Mouse (Mus musculus): Measurements from ENCODE around the gene Vps26c. TPM values are rescaled to one million over a fixed set of nuclear protein-coding genes. Genes with fewer than 3 reads are reported as not detected.
A peak's percentile ranks its signal among the peaks of the same experiment; 100 is the strongest.

The Vps26c gene
- polyA plus RNA-seq, 1 experiment: 3.1 TPM

DNA sequence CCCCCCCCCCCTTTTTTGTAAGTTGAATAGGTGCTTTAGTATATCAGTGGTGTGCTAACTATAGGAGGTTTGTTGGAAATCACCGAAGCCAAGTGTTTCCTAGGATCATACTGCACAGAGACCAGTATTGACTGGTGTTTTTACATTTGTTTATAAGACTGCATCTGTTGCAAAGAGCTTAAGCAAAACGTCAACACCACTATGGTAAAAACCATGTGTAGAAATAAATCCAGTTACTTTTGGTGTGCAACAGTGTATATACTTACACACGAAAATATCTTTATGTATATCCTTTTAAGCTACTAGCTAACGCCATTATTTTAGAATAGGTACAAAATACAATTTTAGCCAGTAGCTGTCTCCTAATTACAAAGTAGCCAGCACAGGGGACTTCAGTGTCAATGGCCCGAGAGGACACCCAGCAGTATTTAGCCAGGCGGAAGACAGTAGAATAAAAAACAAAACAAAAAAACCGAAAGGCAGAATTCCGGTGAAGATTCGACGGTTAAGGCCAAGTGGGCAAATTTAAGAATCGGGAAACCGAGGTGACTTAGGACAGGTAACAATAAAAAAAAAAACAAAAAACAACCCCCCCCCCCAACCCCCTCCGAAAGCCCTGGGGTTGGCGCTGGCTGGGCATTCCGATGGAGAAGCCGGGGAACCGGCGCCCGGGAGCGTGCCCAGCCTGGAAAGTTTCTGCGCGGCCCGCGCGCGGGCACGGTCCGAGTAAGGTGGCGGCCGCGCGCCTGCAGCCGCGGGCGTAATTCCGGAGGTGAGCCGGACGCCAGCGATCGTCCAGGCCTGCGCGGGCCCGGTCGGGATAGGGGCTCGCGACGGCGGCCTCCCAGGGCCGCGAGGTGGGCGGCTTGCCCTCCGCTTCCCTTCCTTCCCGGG lies 42.0 kb upstream of the Vps26c start:
- TF ChIP-seq FLI1 (IDR thresholded peaks at IDR 0.05; ENCODE audit: low read length): no peak
- TF ChIP-seq GATA1 (IDR thresholded peaks at IDR 0.05; ENCODE audit: borderline replicate concordance, low read length): no peak
- H3K4me3 ChIP-seq (replicated peaks): peak overlapping the region; percentile 99
- H3K36me3 ChIP-seq (replicated peaks; ENCODE audit: low read length): peaks cover 43% of the 10 kb centered on the region
- H3K4me1 ChIP-seq: peaks cover 67% of the 10 kb centered on the region
- H3K9me3 ChIP-seq: no peaks in the 10 kb centered on the region
- H3K27me3 ChIP-seq (replicated peaks): no peaks in the 10 kb centered on the region

- Histone ChIP-seq H3K36me3 (replicated peaks; ENCODE audit: low read length) (peaks cover 47% of the 10 kb centered on the region), H3K9me3 (no peaks in the 10 kb centered on the region; the same call in 1 of the 2 replicates), H3K27me3 (replicated peaks) (no peaks in the 10 kb centered on the region), H3K4me1 (peaks cover 67% of the 10 kb centered on the region), H3K4me3 (replicated peaks) (peak overlapping the region; percentile 99)
- TF ChIP-seq GATA1 (IDR thresholded peaks at IDR 0.05; ENCODE audit: borderline replicate concordance, low read length) (no peak), FLI1 (IDR thresholded peaks at IDR 0.05; ENCODE audit: low read length) (no peak)
These were observed 41.1 kb upstream of the Vps26c start for GRCm38 (mm10) chr16:94567751-94568150.

- Histone ChIP-seq H3K27me3 (replicated peaks) (no peaks in the 10 kb centered on the region), H3K4me1 (peaks cover 67% of the 10 kb centered on the region), H3K4me3 (replicated peaks) (peak overlapping the region; percentile 8), H3K9me3 (no peaks in the 10 kb centered on the region; the same call in 1 of the 2 replicates), H3K36me3 (replicated peaks; ENCODE audit: low read length) (peaks cover 55% of the 10 kb centered on the region)
- TF ChIP-seq GATA1 (IDR thresholded peaks at IDR 0.05; ENCODE audit: borderline replicate concordance, low read length): no peak
- no peak for TF ChIP-seq FLI1 (IDR thresholded peaks at IDR 0.05; ENCODE audit: low read length)
These were observed 40.4 kb upstream of the Vps26c start for GRCm38 (mm10) chr16:94566834-94567585.

- Histone ChIP-seq H3K27me3 (replicated peaks) (no peaks in the 10 kb centered on the region), H3K4me1 (peaks cover 70% of the 10 kb centered on the region), H3K4me3 (replicated peaks) (no peak overlapping the region), H3K36me3 (replicated peaks; ENCODE audit: low read length) (peaks cover 55% of the 10 kb centered on the region), H3K9me3 (no peaks in the 10 kb centered on the region; the same call in 1 of the 2 replicates)
- no peak for TF ChIP-seq FLI1 (IDR thresholded peaks at IDR 0.05; ENCODE audit: low read length)
- no peak for TF ChIP-seq GATA1 (IDR thresholded peaks at IDR 0.05; ENCODE audit: borderline replicate concordance, low read length)
These were observed 39.5 kb upstream of the Vps26c start for GRCm38 (mm10) chr16:94566124-94566523.

DNA sequence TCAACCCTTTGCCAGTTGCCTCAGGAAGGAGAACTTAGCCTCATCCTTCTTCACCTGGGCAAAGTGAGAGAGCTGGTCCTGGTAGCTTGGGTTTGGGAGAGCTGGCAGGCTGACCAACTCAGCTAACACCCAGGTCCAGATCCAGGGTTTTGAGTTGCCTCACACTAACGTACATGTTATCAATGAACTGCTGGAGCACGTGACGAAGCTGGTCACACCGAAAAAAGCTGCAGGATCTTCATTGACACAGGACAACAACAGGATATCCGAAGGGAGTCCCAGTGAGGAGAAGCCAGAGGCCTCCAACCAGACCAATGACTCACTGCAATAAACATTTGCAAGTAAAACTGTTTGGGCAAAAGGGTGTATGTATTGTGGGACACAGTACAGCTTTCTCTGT lies 34.0 kb upstream of the Vps26c start:
- Histone ChIP-seq H3K36me3 (replicated peaks; ENCODE audit: low read length) (peaks cover 39% of the 10 kb centered on the region), H3K4me3 (replicated peaks) (peak overlapping the region; percentile 91), H3K4me1 (peaks cover 99% of the 10 kb centered on the region), H3K9me3 (no peaks in the 10 kb centered on the region; the same call in 1 of the 2 replicates), H3K27me3 (replicated peaks) (no peaks in the 10 kb centered on the region)
- TF ChIP-seq GATA1 (IDR thresholded peaks at IDR 0.05; ENCODE audit: borderline replicate concordance, low read length): no peak

GRCm38 (mm10) chr16:94559782-94560181 lies 33.2 kb upstream of the Vps26c start:
- Histone ChIP-seq H3K4me1 (peaks cover 96% of the 10 kb centered on the region), H3K27me3 (replicated peaks) (no peaks in the 10 kb centered on the region), H3K36me3 (replicated peaks; ENCODE audit: low read length) (peaks cover 33% of the 10 kb centered on the region), H3K9me3 (no peaks in the 10 kb centered on the region; the same call in 1 of the 2 replicates), H3K4me3 (replicated peaks) (peak overlapping the region; percentile 91)
- TF ChIP-seq GATA1 (IDR thresholded peaks at IDR 0.05; ENCODE audit: borderline replicate concordance, low read length): no peak
- TF ChIP-seq FLI1 (IDR thresholded peaks at IDR 0.05; ENCODE audit: low read length): no peak

DNA sequence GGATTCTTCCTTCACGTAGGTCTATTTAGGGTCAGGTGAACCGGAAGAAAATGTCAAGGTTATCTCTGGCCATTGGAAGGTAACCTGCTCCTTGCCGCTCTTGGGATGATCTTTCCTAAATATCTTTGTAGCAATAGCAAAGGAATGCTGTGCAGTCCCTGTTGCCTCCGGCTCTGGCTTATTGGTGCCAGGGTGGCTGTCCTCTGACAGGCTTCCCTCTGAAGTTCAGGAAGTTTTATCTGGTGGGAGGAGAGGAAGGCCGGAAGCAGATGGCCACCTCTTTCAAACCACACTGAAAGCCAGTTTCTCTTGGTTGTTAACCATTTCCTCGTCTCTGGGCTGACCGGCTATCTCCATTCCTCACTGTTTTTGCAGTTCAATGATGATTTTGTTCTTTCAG lies 32.7 kb upstream of the Vps26c start:
- peaks cover 91% of the 10 kb centered on the region for H3K4me1 ChIP-seq
- peaks cover 32% of the 10 kb centered on the region for H3K36me3 ChIP-seq (replicated peaks; ENCODE audit: low read length)
- TF ChIP-seq GATA1 (IDR thresholded peaks at IDR 0.05; ENCODE audit: borderline replicate concordance, low read length) (peak; percentile 94), FLI1 (IDR thresholded peaks at IDR 0.05; ENCODE audit: low read length) (peak; percentile 79)
- peak overlapping the region; percentile 91 for H3K4me3 ChIP-seq (replicated peaks)
- H3K27me3 ChIP-seq (replicated peaks): no peaks in the 10 kb centered on the region
- no peaks in the 10 kb centered on the region; the same call in none of the 2 replicates for H3K9me3 ChIP-seq

- H3K4me3 ChIP-seq (replicated peaks): no peak overlapping the region
- peaks cover 79% of the 10 kb centered on the region for H3K4me1 ChIP-seq
- H3K9me3 ChIP-seq: peaks cover 11% of the 10 kb centered on the region
- H3K27me3 ChIP-seq (replicated peaks): no peaks in the 10 kb centered on the region
- H3K36me3 ChIP-seq (replicated peaks; ENCODE audit: low read length): peaks cover 22% of the 10 kb centered on the region
- no peak for TF ChIP-seq FLI1 (IDR thresholded peaks at IDR 0.05; ENCODE audit: low read length)
These were observed 29.6 kb upstream of the Vps26c start for GRCm38 (mm10) chr16:94556228-94556627.

DNA sequence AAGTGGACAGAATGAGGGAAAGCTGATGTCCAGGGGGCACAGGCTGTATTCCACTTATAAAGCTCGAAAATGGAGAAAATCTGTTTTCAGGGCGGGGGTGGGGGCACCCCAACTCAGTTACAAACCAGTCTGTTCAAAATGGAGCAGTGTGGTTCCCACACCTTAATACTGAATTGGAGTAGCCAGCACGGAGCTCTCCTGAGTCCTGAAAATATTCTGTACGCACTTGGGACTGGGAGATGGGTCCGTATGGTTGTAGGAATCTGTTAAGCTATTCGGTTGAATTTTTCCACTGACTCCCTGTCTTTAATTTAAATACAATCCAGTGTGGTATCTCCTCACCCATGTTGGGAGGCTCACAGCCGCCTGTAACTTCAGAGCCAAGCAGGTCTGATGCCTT lies 28.7 kb upstream of the Vps26c start:
- Histone ChIP-seq H3K36me3 (replicated peaks; ENCODE audit: low read length) (peaks cover 22% of the 10 kb centered on the region), H3K27me3 (replicated peaks) (no peaks in the 10 kb centered on the region), H3K9me3 (peaks cover 11% of the 10 kb centered on the region), H3K4me3 (replicated peaks) (no peak overlapping the region), H3K4me1 (peaks cover 71% of the 10 kb centered on the region)
- TF ChIP-seq FLI1 (IDR thresholded peaks at IDR 0.05; ENCODE audit: low read length) (no peak), GATA1 (IDR thresholded peaks at IDR 0.05; ENCODE audit: borderline replicate concordance, low read length) (no peak)

DNA sequence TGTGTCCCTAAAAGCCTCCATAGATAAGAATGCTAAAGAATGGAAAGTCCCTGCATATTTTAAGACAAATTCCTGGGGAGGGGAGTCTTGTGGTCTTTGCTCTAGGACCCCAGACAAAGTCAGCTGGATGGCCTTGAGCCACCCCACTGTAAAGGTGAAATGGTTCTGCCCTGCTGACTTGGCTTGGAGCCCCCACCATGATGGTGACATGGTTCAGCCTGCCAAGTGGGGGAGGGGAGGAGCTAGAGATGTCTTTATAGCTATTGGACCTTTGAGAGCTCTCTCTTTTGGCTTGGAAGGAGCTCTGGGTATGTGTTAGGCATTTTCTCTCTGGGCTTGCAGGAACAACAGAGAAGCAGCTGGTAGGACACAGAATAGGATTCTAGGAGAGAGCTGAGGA lies 25.3 kb upstream of the Vps26c start:
- H3K4me1 ChIP-seq: peaks cover 46% of the 10 kb centered on the region
- H3K4me3 ChIP-seq (replicated peaks): no peak overlapping the region
- H3K36me3 ChIP-seq (replicated peaks; ENCODE audit: low read length): peaks cover 19% of the 10 kb centered on the region
- H3K9me3 ChIP-seq: peaks cover 11% of the 10 kb centered on the region
- TF ChIP-seq GATA1 (IDR thresholded peaks at IDR 0.05; ENCODE audit: borderline replicate concordance, low read length): no peak
- TF ChIP-seq FLI1 (IDR thresholded peaks at IDR 0.05; ENCODE audit: low read length): no peak
- H3K27me3 ChIP-seq (replicated peaks): no peaks in the 10 kb centered on the region
